Mouse (Mus musculus) bone marrow macrophage, adult 2 months (primary cell): Measurements from ENCODE around the gene Drc1. TPM values are rescaled to one million over a fixed set of nuclear protein-coding genes. Genes with fewer than 3 reads are reported as not detected.

ENCODE experiments used
- H3K27ac ChIP-seq: 2 replicates; pipeline ENCODE4 v1.5.1; 2012; ENCODE audit warnings: low read depth, low read length; ENCODE audit not compliant: insufficient read depth
- H3K4me1 ChIP-seq: 2 replicates; pipeline ENCODE4 v1.6.1; 2012; ENCODE audit warnings: low read length; ENCODE audit not compliant: control insufficient read depth, insufficient read depth
- H3K4me3 ChIP-seq: 2 replicates; pipeline ENCODE4 v1.5.1; 2012; ENCODE audit warnings: mild to moderate bottlenecking, low read length, moderate library complexity; ENCODE audit not compliant: insufficient read depth
- CTCF ChIP-seq: IDR thresholded peaks from 2 replicates; pipeline ENCODE4 v1.5.1; 2012; ENCODE audit warnings: low read depth, mild to moderate bottlenecking, low read length, moderate library complexity
- POLR2A ChIP-seq: IDR thresholded peaks from 2 replicates; pipeline ENCODE4 v1.6.1; 2012; ENCODE audit warnings: mild to moderate bottlenecking, low read depth, low read length, borderline replicate concordance
- polyA plus RNA-seq: library from polyadenylated mRNA; stranded (reverse); fragments of >200 nt; gene quantifications from 2 replicates; pipeline ENCODE4 v1.2.4, GENCODE M21; 2012; ENCODE audit not compliant: missing spikeins, insufficient read depth, insufficient read length

Drc1 gene
- polyA plus RNA-seq, 1 experiment = not detected

DNA sequence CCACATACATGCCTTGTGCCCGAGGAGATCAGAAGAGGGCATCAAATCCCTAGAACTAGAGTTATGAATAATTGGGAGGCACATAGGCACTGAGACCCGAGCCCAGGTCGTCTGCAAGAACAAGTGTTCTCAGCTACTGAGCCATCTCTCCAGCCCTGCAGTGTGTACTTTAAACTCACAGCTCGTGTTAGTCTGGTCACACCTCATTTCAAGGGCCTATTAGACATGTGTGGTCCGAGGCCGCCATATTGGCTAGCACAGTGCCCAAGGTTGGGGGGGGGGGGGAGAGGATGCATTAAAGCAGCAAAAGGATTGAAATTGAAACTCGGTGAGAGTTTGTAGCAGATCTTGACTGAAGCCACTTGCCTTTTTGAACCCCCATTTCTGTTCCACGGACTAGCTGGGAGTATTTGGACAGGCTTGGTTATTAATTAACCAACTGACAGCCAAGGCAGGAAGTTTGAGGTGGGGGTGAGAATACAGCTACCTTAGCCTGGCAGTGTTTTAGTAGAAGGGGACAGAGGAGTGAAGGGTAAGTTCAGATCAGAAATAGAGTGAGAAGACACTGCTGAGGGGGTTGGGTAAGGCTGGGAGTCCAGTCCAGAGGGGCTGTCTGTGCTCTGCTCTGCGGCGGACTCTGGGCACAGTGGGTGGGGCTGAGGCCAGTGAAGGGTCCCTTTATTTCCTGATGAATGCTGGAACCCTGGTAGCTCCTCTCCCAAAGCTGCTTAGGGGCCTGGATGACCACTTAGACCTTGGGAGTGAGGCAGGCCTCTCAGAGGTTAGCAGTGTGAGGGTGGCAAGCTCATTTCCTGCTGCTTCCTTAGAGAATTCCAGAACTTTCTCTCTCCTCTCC lies 5.0 kb downstream of the Drc1 start:
- no peaks in the 10 kb centered on the region for H3K4me1 ChIP-seq
- TF ChIP-seq POLR2A = no peak
- H3K4me3 ChIP-seq = no peak overlapping the region
- H3K27ac ChIP-seq = no peak overlapping the region

DNA sequence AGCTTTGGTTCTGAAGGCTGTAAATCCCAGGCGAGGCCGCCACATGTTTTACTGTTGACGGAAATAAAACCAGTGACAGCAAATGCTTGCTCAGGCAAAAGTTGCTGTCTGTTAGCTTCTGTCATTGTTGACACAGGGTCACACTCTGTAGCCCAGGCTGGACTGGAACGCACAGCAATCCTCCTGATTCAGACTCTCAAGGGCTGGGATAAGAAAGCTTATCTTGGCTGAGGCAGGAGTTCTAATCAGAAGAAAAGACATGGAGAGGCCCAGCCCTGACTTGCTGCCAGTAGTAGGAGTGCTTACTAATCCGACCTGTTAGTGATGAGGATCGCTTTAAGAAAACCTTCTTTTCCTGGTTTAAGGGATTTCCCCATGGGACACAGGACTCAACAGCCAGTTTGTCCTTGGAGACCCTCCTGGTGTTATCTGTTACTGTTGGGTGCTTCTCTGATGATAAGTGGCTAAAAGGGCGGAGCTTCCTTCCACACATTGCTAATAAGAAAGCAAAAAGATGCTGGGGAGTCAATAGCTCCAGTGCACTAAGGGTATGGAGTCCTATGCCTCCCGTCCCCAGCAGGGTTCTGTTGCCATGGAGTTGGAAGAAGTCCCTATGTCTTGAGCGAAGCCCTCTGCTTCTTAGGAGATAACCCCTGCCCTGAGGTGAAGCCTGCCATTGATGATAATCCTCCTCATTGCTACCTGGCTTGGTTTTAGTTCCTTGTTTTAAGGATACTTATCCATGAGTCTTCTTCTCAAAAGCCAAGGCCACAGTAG lies 6.1 kb downstream of the Drc1 start:
- Histone ChIP-seq H3K4me3 (no peak overlapping the region), H3K27ac (no peak overlapping the region)

GRCm38 (mm10) chr5:30340815-30341214 lies 59.6 kb downstream of the Drc1 start:
- Histone ChIP-seq H3K4me3 (no peak overlapping the region), H3K4me1 (peaks cover 8% of the 10 kb centered on the region), H3K27ac (no peak overlapping the region)
- no peak for TF ChIP-seq CTCF
- TF ChIP-seq POLR2A = no peak

More for the DNA sequence above, 6.1 kb downstream of the Drc1 start:
- H3K4me1 ChIP-seq = no peaks in the 10 kb centered on the region
- TF ChIP-seq POLR2A = no peak

- Histone ChIP-seq H3K4me1 (peaks cover 8% of the 10 kb centered on the region), H3K27ac (no peak overlapping the region), H3K4me3 (no peak overlapping the region)
- TF ChIP-seq CTCF (no peak), POLR2A (no peak)
These were observed 60.6 kb downstream of the Drc1 start for GRCm38 (mm10) chr5:30341601-30342365.

DNA sequence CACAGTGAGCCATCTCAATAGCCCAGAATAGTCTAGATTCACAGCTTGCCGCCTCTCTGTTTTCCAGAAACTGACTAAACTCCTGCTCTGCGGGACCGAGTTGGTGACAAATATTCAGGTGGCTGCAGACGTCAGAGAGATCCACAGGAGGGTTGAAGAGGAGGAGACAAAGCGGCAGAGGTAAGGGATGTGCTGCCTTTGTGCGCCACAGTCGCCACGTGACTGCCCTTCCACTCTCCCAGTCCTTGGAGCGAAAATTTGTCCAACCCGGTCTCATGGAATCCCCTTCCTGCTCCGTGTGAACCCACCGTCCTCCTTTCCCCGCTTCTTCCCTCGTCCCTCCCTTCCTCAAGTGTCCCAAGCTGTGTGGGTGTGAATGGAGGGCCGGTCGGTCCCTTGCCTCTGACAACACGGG lies 61.4 kb downstream of the Drc1 start:
- Histone ChIP-seq H3K27ac (no peak overlapping the region), H3K4me3 (no peak overlapping the region), H3K4me1 (peaks cover 8% of the 10 kb centered on the region)
- no peak for TF ChIP-seq CTCF
- TF ChIP-seq POLR2A = no peak

GRCm38 (mm10) chr5:30343107-30343506 lies 61.9 kb downstream of the Drc1 start:
- Histone ChIP-seq H3K27ac (no peak overlapping the region), H3K4me1 (peaks cover 8% of the 10 kb centered on the region), H3K4me3 (no peak overlapping the region)
- TF ChIP-seq CTCF = peak; percentile 72
- no peak for TF ChIP-seq POLR2A

- no peak for TF ChIP-seq CTCF
- TF ChIP-seq POLR2A = no peak
- H3K4me1 ChIP-seq = peaks cover 8% of the 10 kb centered on the region
- H3K27ac ChIP-seq = no peak overlapping the region
- no peak overlapping the region for H3K4me3 ChIP-seq
These were observed 62.7 kb downstream of the Drc1 start for GRCm38 (mm10) chr5:30343886-30344285.

GRCm38 (mm10) chr5:30353605-30354004 lies 72.4 kb downstream of the Drc1 start:
- Histone ChIP-seq H3K4me3 (no peak overlapping the region), H3K27ac (no peak overlapping the region), H3K4me1 (no peaks in the 10 kb centered on the region)
- TF ChIP-seq CTCF = no peak
- TF ChIP-seq POLR2A = no peak

DNA sequence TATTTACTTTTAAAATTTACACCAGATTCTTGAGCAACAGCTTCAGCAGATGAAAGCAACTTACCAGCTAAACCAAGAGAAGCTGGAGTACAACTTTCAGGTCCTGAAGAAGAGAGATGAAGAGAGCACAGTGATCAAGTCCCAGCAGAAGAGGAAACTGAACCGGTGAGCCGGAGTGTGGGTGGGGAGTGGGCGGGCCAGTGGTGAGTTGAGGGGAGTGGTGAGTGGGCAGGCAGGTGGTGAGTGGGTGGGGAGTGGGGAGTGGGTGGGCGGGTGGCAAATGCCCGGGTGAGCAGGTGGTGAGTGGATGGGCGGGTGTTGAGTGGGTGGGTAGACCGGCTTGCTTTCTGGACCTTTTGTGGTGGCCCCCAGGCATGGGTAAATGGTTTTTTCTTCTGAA lies 73.9 kb downstream of the Drc1 start:
- TF ChIP-seq CTCF (no peak), POLR2A (no peak)
- Histone ChIP-seq H3K27ac (no peak overlapping the region), H3K4me1 (no peaks in the 10 kb centered on the region), H3K4me3 (no peak overlapping the region)

- no peak overlapping the region for H3K4me3 ChIP-seq
- no peaks in the 10 kb centered on the region for H3K4me1 ChIP-seq
- TF ChIP-seq CTCF = no peak
- no peak for TF ChIP-seq POLR2A
- H3K27ac ChIP-seq = no peak overlapping the region
These were observed 74.5 kb downstream of the Drc1 start for GRCm38 (mm10) chr5:30355559-30356159.
